Mouse (Mus musculus): ENCODE measurements around the gene Mars2. TPM values are rescaled to one million over a fixed set of nuclear protein-coding genes. Genes with fewer than 3 reads are reported as not detected.

Gene Mars2
- polyA plus RNA-seq, 1 experiment from 2014 or later = 2.4 TPM

DNA sequence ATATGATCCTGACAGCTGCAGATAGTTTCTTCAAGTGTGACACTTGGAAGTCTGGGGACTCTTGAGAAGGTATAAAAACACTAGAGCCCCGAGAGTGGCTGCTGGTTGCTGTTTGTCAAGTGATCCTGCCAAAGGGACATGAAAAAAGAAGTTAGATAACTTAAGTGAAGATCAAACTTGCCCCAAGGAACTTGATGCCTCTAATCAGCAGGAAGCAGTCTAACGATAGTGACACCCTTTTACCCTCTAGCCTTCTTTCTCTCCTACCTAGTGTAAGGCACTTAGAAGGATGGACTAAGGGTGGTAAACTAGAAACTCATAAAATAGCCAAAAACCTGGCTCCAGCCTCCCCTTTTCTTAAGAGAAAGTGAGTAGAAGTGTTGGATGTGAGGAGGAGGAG lies 27.4 kb downstream of the Mars2 start:
- Histone ChIP-seq H3K4me1 (no peaks in the 10 kb centered on the region), H3K4me2 (replicated peaks) (no peak overlapping the region), H3K9ac (no peak overlapping the region), H3K27ac (replicated peaks) (no peak overlapping the region), H3K27me3 (no peaks in the 10 kb centered on the region), H3K4me3 (replicated peaks) (no peak overlapping the region), H3K9me3 (replicated peaks) (no peaks in the 10 kb centered on the region), H3K36me3 (no peaks in the 10 kb centered on the region)
- ATAC-seq (ENCODE audit: insufficient number of reproducible peaks, low FRiP score, low TSS enrichment, low read depth) = no peak
- 18% methylated on average over 2 of the region's 2 CpGs for WGBS

DNA sequence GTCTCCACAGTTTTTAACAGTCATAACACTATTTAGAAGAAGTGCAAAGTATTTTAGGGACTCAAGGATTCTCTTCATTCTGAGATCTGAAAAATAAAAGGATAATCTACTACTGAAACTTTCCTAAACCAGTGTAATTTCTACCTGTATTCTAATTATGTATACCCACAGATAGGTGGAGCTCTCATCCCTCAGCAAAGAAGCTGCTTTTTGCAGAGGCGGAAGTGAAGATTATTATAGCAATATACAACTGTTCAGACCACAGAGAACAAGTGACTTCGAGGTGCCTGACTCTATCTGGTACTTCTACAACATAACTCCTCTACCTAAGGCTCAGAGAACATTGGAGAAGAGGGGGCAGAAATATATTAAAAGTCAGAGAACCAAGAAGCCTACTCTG lies 28.5 kb downstream of the Mars2 start:
- H3K27ac ChIP-seq (replicated peaks) = no peak overlapping the region
- no peak for ATAC-seq (ENCODE audit: insufficient number of reproducible peaks, low FRiP score, low TSS enrichment, low read depth)
- H3K9me3 ChIP-seq (replicated peaks) = no peaks in the 10 kb centered on the region
- no peak overlapping the region for H3K4me2 ChIP-seq (replicated peaks)
- H3K4me3 ChIP-seq (replicated peaks) = no peak overlapping the region
- no peaks in the 10 kb centered on the region for H3K4me1 ChIP-seq
- no peak overlapping the region for H3K9ac ChIP-seq
- no peaks in the 10 kb centered on the region for H3K36me3 ChIP-seq
- WGBS = 66% methylated on average over 2 of the region's 2 CpGs
- no peaks in the 10 kb centered on the region for H3K27me3 ChIP-seq

DNA sequence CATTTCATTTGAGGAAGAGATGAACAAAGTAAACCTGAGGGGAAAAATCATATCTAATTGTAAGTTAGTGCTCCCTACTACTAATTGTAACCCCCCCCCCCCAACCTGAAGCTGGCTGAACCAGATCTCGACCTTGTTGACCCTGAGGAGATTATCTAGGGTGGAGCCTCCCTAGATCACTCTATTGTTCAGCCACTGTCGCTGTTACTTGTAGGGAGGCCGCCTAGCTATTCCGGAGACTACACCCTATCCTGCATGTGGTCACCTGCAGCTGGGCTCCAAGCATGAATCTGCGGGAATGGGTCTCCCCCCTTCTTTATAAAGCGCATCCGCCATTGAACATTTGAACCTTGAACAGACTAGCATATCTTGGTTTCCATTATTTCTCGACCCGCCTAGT lies 42.1 kb downstream of the Mars2 start:
- H3K9ac ChIP-seq = no peak overlapping the region
- no peaks in the 10 kb centered on the region for H3K36me3 ChIP-seq
- WGBS = 66% methylated on average over 9 of the region's 9 CpGs
- no peaks in the 10 kb centered on the region for H3K4me1 ChIP-seq
- H3K27me3 ChIP-seq = no peaks in the 10 kb centered on the region
- H3K4me3 ChIP-seq (replicated peaks) = no peak overlapping the region
- no peak overlapping the region for H3K4me2 ChIP-seq (replicated peaks)
- no peaks in the 10 kb centered on the region for H3K9me3 ChIP-seq (replicated peaks)
- no peak for ATAC-seq (ENCODE audit: insufficient number of reproducible peaks, low FRiP score, low TSS enrichment, low read depth)
- H3K27ac ChIP-seq (replicated peaks) = no peak overlapping the region

Other genes with a start within 250 kb of the Mars2 start
- 270 and 288 TPM in 2 replicates for gene Sf3b1, start 209.7 kb upstream of the Mars2 start, polyA plus RNA-seq (2015; fragmentation: Nextera tagmentation; extraction: Ambion mirVana)
- 18.4 and 18.9 TPM in 2 replicates for gene Coq10b, start 184.4 kb upstream of the Mars2 start, polyA plus RNA-seq (2015; fragmentation: Nextera tagmentation; extraction: Ambion mirVana)
- gene Hspe1, start 149.0 kb upstream of the Mars2 start, polyA plus RNA-seq (2015; fragmentation: Nextera tagmentation; extraction: Ambion mirVana) = 292 and 314 TPM in 2 replicates
- gene Hspd1, start 148.9 kb upstream of the Mars2 start, polyA plus RNA-seq (2015; fragmentation: Nextera tagmentation; extraction: Ambion mirVana) = 298 and 303 TPM in 2 replicates
- 126 and 134 TPM in 2 replicates for gene Mob4, start 105.9 kb upstream of the Mars2 start, polyA plus RNA-seq (2015; fragmentation: Nextera tagmentation; extraction: Ambion mirVana)
- gene Rftn2, start 10.4 kb upstream of the Mars2 start, polyA plus RNA-seq (2015; fragmentation: Nextera tagmentation; extraction: Ambion mirVana) = 23.1 and 23.3 TPM in 2 replicates
- 0.07 and 0.32 TPM in 2 replicates for gene Boll, start 126.3 kb downstream of the Mars2 start, polyA plus RNA-seq (2015; fragmentation: Nextera tagmentation; extraction: Ambion mirVana)
- gene Plcl1, start 168.7 kb downstream of the Mars2 start, polyA plus RNA-seq (2015; fragmentation: Nextera tagmentation; extraction: Ambion mirVana) = 2.2 and 2.5 TPM in 2 replicates